Comparison of ENCODE assay signal across 10 mouse cellular contexts in the genomic region with DNA sequence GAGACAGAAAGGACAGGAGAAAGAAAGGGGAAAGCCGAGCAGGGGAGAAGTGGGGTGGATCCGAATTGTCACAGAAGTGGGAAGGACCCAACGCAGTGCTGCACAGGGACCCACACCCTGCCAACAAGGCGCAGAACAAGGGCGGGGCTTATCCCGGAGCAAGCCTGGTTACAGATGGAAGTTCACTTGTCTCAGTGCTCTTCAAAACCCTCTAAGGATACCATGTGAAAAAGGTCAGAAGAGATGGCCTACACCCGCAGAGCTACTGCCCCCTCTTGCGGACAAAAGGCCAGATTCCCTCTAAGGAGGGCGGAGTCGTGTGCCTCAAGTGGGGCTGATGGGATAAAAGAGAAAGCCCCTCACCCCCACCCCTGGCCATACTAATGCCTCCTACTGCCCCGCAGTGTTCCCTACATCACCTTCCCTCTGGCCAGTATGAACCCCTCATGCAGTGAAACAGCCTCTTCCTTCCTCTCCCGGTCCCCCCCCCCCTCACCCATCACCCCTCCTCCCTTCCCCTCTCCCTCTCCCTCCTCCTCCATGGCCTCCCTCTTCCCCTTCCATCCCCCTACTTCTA.
DNase-seq lines count a peak whose midpoint lies in the region; ATAC-seq and TF ChIP-seq lines count a peak whose summit lies in the region.
"Had no signal": no experiment of that assay in that cellular context is flagged by ENCODE, and none has a peak within 500 bp of the region (broad histone marks: within the 10 kb centered on the region; RNA-seq: fewer than 3 reads in every experiment).

No protein-coding gene starts in this region.

- no peaks in the 10 kb centered on the region for H3K27me3 ChIP-seq in kidney, postnatal 0 days (ENCODE audit: insufficient read depth, low read length)
- H3K27me3 ChIP-seq in hindbrain, embryonic 12.5 days, result no peaks in the 10 kb centered on the region
- H3K27me3 ChIP-seq in neural tube, embryonic 15.5 days (replicated peaks), result no peaks in the 10 kb centered on the region
- H3K27me3 ChIP-seq: heart, embryonic 15.5 days; stomach, embryonic 15.5 days had no signal

- TF ChIP-seq CTCF in kidney, postnatal 0 days (IDR thresholded peaks at IDR 0.05; ENCODE audit: low read depth), result peak; percentile 16; the same call in 1 of the 2 replicates

- 35% methylated on average over 12 of the region's 12 CpGs for WGBS in kidney, postnatal 0 days
- WGBS in hindbrain, embryonic 12.5 days, result 22% methylated on average over 11 of the region's 12 CpGs
- WGBS in neural tube, embryonic 15.5 days, result 30% methylated on average over 12 of the region's 12 CpGs

- no peak overlapping the region for H3K4me2 ChIP-seq in kidney, postnatal 0 days (ENCODE audit: low read length)
- no peak overlapping the region for H3K4me2 ChIP-seq in hindbrain, embryonic 12.5 days (replicated peaks)
- H3K4me2 ChIP-seq in neural tube, embryonic 15.5 days, result no peak overlapping the region
- H3K4me2 ChIP-seq: heart, embryonic 15.5 days; stomach, embryonic 15.5 days had no signal

- H3K9me3 ChIP-seq in kidney, postnatal 0 days (replicated peaks; ENCODE audit: low read length), result no peaks in the 10 kb centered on the region
- H3K9me3 ChIP-seq in hindbrain, embryonic 12.5 days (replicated peaks), result no peaks in the 10 kb centered on the region
- no peaks in the 10 kb centered on the region for H3K9me3 ChIP-seq in neural tube, embryonic 15.5 days (replicated peaks)
- H3K9me3 ChIP-seq: heart, embryonic 15.5 days; stomach, embryonic 15.5 days had no signal

- 0 out of 2 replicates have a peak, but pooled peaks have one; percentile 33 for ATAC-seq in kidney, postnatal 0 days (replicated peaks; ENCODE audit: low FRiP score, low read depth)
- peak; percentile 55; the same call in 1 of the 2 replicates for ATAC-seq in hindbrain, embryonic 12.5 days (ENCODE audit: low FRiP score)
- no peak for ATAC-seq in neural tube, embryonic 15.5 days (ENCODE audit: low FRiP score)

- no peak overlapping the region for H3K4me3 ChIP-seq in kidney, postnatal 0 days (replicated peaks; ENCODE audit: low read depth, low read length)
- no peak overlapping the region for H3K4me3 ChIP-seq in hindbrain, embryonic 12.5 days
- no peak overlapping the region for H3K4me3 ChIP-seq in neural tube, embryonic 15.5 days (replicated peaks)
- H3K4me3 ChIP-seq: heart, embryonic 15.5 days; stomach, embryonic 15.5 days had no signal

- no peak overlapping the region for H3K9ac ChIP-seq in kidney, postnatal 0 days (ENCODE audit: low read depth, low read length)
- no peak overlapping the region for H3K9ac ChIP-seq in hindbrain, embryonic 12.5 days
- no peak overlapping the region for H3K9ac ChIP-seq in neural tube, embryonic 15.5 days (replicated peaks)
- H3K9ac ChIP-seq: heart, embryonic 15.5 days; stomach, embryonic 15.5 days had no signal

- H3K27ac ChIP-seq in kidney, postnatal 0 days, result no peak overlapping the region
- no peak overlapping the region for H3K27ac ChIP-seq in hindbrain, embryonic 12.5 days
- H3K27ac ChIP-seq in neural tube, embryonic 15.5 days (replicated peaks), result peak overlapping the region; percentile 34
- H3K27ac ChIP-seq: heart, embryonic 15.5 days; stomach, embryonic 15.5 days had no signal

- no peaks in the 10 kb centered on the region for H3K4me1 ChIP-seq in kidney, postnatal 0 days (replicated peaks; ENCODE audit: insufficient read depth, low read length)
- H3K4me1 ChIP-seq in hindbrain, embryonic 12.5 days, result peaks cover 33% of the 10 kb centered on the region
- H3K4me1 ChIP-seq in neural tube, embryonic 15.5 days, result peaks cover 55% of the 10 kb centered on the region
- H3K4me1 ChIP-seq: stomach, embryonic 15.5 days had no signal

- DNase-seq in kidney, postnatal 0 days (ENCODE audit: low spot score), result peak; percentile 2
- no peak for DNase-seq in kidney, postnatal 10 days
- peak; percentile 50 for DNase-seq in embryo, embryonic 10.5 days (ENCODE audit: low spot score)
- no peak for DNase-seq in cerebellum, postnatal 36 days
- DNase-seq in thymus, postnatal 4 days, result no peak

- H3K36me3 ChIP-seq in kidney, postnatal 0 days (ENCODE audit: insufficient read depth, low read length), result no peaks in the 10 kb centered on the region
- no peaks in the 10 kb centered on the region for H3K36me3 ChIP-seq in hindbrain, embryonic 12.5 days
- H3K36me3 ChIP-seq in neural tube, embryonic 15.5 days, result no peaks in the 10 kb centered on the region
- H3K36me3 ChIP-seq: G1E; heart, embryonic 15.5 days; stomach, embryonic 15.5 days had no signal

Comparison
In these comparisons a context has a peak if more than half of its experiments do, and no peak if none do; other contexts are left out.
1. DNase-seq: peak in kidney, postnatal 0 days (single experiment) and embryo, embryonic 10.5 days (single experiment); none in kidney, postnatal 10 days (single experiment), cerebellum, postnatal 36 days (0 of 2) and thymus, postnatal 4 days (single experiment).